In the genomic region with DNA sequence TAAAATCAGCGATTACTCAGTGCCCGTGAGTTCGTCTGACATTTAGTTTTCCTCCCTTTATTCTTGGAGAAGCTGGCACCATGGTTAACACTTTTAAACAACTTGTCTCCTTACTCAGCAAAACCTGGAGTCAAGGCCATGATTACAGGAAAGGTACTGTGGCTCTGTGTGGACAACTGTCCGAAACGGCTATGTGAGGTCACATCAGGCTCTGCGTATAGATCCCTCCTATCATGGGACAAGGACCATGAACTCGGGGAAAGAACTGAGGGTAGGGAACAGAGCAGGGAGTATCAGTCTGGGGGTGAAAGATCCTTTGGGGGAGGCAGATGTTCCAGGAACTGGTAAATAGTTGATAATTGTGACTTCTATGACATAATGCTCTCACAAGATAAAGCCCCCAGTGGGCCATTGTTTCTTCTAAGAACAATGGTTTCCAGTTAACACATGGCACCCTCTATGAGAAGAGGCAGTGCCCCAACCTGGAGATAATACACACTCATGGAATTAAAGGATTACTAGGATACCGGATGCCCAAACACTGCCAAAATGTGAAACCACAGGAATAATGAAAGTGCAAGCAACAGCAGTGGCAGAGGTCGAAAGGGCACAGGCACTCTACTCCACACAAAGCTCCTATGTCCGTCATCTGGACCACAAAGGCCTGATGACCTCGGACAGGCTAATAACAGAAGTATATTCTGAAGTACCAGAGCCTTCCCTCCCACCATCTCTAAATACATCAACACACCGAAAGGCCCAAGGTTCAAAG, we compare ENCODE assay signal across 9 mouse cellular contexts.
A peak's percentile ranks its signal among the peaks of the same experiment; 100 is the strongest.
DNase-seq lines count a peak whose midpoint lies in the region; ATAC-seq and TF ChIP-seq lines count a peak whose summit lies in the region.
"Had no signal": no experiment of that assay in that cellular context is flagged by ENCODE, and none has a peak within 500 bp of the region (broad histone marks: within the 10 kb centered on the region; RNA-seq: fewer than 3 reads in every experiment).

No protein-coding gene starts in this region.

- H3K27me3 ChIP-seq in heart, postnatal 0 days (ENCODE audit: control insufficient read depth, insufficient read depth, low read length), result no peaks in the 10 kb centered on the region
- no peaks in the 10 kb centered on the region; the same call in 1 of the 2 replicates for H3K27me3 ChIP-seq in midbrain, embryonic 11.5 days (ENCODE audit: control insufficient read depth, insufficient read depth, low read length)
- no peaks in the 10 kb centered on the region for H3K27me3 ChIP-seq in midbrain, postnatal 0 days (ENCODE audit: insufficient read depth, low read length)
- no peaks in the 10 kb centered on the region for H3K27me3 ChIP-seq in embryonic facial prominence, embryonic 10.5 days (replicated peaks; ENCODE audit: low read depth, poor library complexity, severe bottlenecking)
- H3K27me3 ChIP-seq in neural tube, embryonic 13.5 days, result no peaks in the 10 kb centered on the region
- H3K27me3 ChIP-seq: liver, embryonic 13.5 days had no signal

- H3K4me2 ChIP-seq in heart, postnatal 0 days (ENCODE audit: low read depth, low read length), result no peak overlapping the region
- H3K4me2 ChIP-seq in midbrain, embryonic 11.5 days, result no peak overlapping the region
- H3K4me2 ChIP-seq in midbrain, postnatal 0 days (ENCODE audit: low read depth, low read length, poor library complexity, severe bottlenecking), result no peak overlapping the region
- 0 out of 2 replicates have a peak overlapping the region, but pooled peaks have one; percentile 9 for H3K4me2 ChIP-seq in neural tube, embryonic 13.5 days
- H3K4me2 ChIP-seq: liver, embryonic 13.5 days had no signal

- intact Hi-C loops in heart, postnatal 14 days (cut with DNase I), result no loop called here

- no peak for TF ChIP-seq EP300 in heart, postnatal 0 days (IDR thresholded peaks at IDR 0.05; ENCODE audit: low read depth)

- no peaks in the 10 kb centered on the region for H3K9me3 ChIP-seq in heart, postnatal 0 days (replicated peaks; ENCODE audit: control insufficient read depth, low read length)
- H3K9me3 ChIP-seq in midbrain, embryonic 11.5 days (ENCODE audit: control insufficient read depth, low read length), result no peaks in the 10 kb centered on the region
- H3K9me3 ChIP-seq in midbrain, postnatal 0 days (ENCODE audit: low read length), result no peaks in the 10 kb centered on the region
- no peaks in the 10 kb centered on the region for H3K9me3 ChIP-seq in embryonic facial prominence, embryonic 10.5 days
- no peaks in the 10 kb centered on the region for H3K9me3 ChIP-seq in neural tube, embryonic 13.5 days
- H3K9me3 ChIP-seq: liver, embryonic 13.5 days had no signal

- ATAC-seq in heart, postnatal 0 days (ENCODE audit: insufficient read depth, low read depth), result 0 out of 2 replicates have a peak, but pooled peaks have one; percentile 17
- ATAC-seq in midbrain, embryonic 11.5 days (ENCODE audit: low FRiP score), result 0 out of 2 replicates have a peak, but pooled peaks have one; percentile 28
- ATAC-seq in midbrain, postnatal 0 days (ENCODE audit: low FRiP score), result no peak
- no peak for ATAC-seq in neural tube, embryonic 13.5 days (ENCODE audit: low read depth)

- TF ChIP-seq CTCF in heart, postnatal 0 days (IDR thresholded peaks at IDR 0.05; ENCODE audit: low read depth), result no peak
- no peak for TF ChIP-seq CTCF in midbrain, postnatal 0 days (IDR thresholded peaks at IDR 0.05)

- no peak overlapping the region for H3K4me3 ChIP-seq in heart, postnatal 0 days (ENCODE audit: low read depth, low read length)
- H3K4me3 ChIP-seq in midbrain, embryonic 11.5 days (ENCODE audit: low read depth, low read length), result no peak overlapping the region
- no peak overlapping the region for H3K4me3 ChIP-seq in midbrain, postnatal 0 days (ENCODE audit: low read depth, low read length)
- no peak overlapping the region for H3K4me3 ChIP-seq in embryonic facial prominence, embryonic 10.5 days
- H3K4me3 ChIP-seq in neural tube, embryonic 13.5 days, result no peak overlapping the region
- H3K4me3 ChIP-seq: liver, embryonic 13.5 days had no signal

- H3K4me1 ChIP-seq in heart, postnatal 0 days (ENCODE audit: control insufficient read depth, insufficient read depth), result peaks cover 54% of the 10 kb centered on the region
- H3K4me1 ChIP-seq in midbrain, embryonic 11.5 days (ENCODE audit: control insufficient read depth, insufficient read depth, low read length), result peaks cover 45% of the 10 kb centered on the region
- peaks cover 10% of the 10 kb centered on the region; the same call in 1 of the 2 replicates for H3K4me1 ChIP-seq in midbrain, postnatal 0 days (ENCODE audit: insufficient read depth, low read length)
- peaks cover 53% of the 10 kb centered on the region for H3K4me1 ChIP-seq in embryonic facial prominence, embryonic 10.5 days
- peaks cover 83% of the 10 kb centered on the region for H3K4me1 ChIP-seq in neural tube, embryonic 13.5 days (replicated peaks)

- no peak for DNase-seq in heart, postnatal 0 days (ENCODE audit: low spot score)
- DNase-seq in heart, postnatal 14 days, result no peak
- DNase-seq in midbrain, embryonic 11.5 days (ENCODE audit: low spot score, missing footprints), result peak; percentile 90
- no peak for DNase-seq in midbrain, postnatal 0 days (ENCODE audit: low spot score)
- no peak for DNase-seq in embryonic facial prominence, embryonic 10.5 days (ENCODE audit: low spot score)
- no peak for DNase-seq in adrenal gland, adult 18-20 months (ENCODE audit: low spot score in 2 of 2)
- DNase-seq: liver, embryonic 13.5 days; thymus, postnatal 14 days had no signal

- WGBS in heart, postnatal 0 days, result 56% methylated on average over 12 of the region's 12 CpGs
- 41% methylated on average over 12 of the region's 12 CpGs for WGBS in midbrain, embryonic 11.5 days
- WGBS in midbrain, postnatal 0 days, result 47% methylated on average over 12 of the region's 12 CpGs
- WGBS in embryonic facial prominence, embryonic 10.5 days, result 46% methylated on average over 12 of the region's 12 CpGs
- WGBS in neural tube, embryonic 13.5 days, result 33% methylated on average over 12 of the region's 12 CpGs

- H3K36me3 ChIP-seq in heart, postnatal 0 days (replicated peaks; ENCODE audit: control insufficient read depth, insufficient read depth, low read length), result peaks cover 5% of the 10 kb centered on the region; the same call in 1 of the 2 replicates
- no peaks in the 10 kb centered on the region for H3K36me3 ChIP-seq in midbrain, embryonic 11.5 days (ENCODE audit: control insufficient read depth, insufficient read depth, low read length)
- H3K36me3 ChIP-seq in midbrain, postnatal 0 days (ENCODE audit: insufficient read depth, low read length), result no peaks in the 10 kb centered on the region
- no peaks in the 10 kb centered on the region for H3K36me3 ChIP-seq in embryonic facial prominence, embryonic 10.5 days (replicated peaks)
- H3K36me3 ChIP-seq in neural tube, embryonic 13.5 days, result no peaks in the 10 kb centered on the region
- H3K36me3 ChIP-seq: liver, embryonic 13.5 days had no signal

- H3K9ac ChIP-seq in heart, postnatal 0 days (replicated peaks; ENCODE audit: low read depth, low read length), result no peak overlapping the region; the same call in 1 of the 2 replicates
- H3K9ac ChIP-seq in midbrain, embryonic 11.5 days (ENCODE audit: low read length), result no peak overlapping the region
- no peak overlapping the region for H3K9ac ChIP-seq in midbrain, postnatal 0 days (replicated peaks; ENCODE audit: low read length, poor library complexity, severe bottlenecking)
- H3K9ac ChIP-seq in neural tube, embryonic 13.5 days, result no peak overlapping the region
- H3K9ac ChIP-seq: liver, embryonic 13.5 days had no signal

- peak overlapping the region; percentile 83 for H3K27ac ChIP-seq in heart, postnatal 0 days (ENCODE audit: low read depth)
- H3K27ac ChIP-seq in midbrain, embryonic 11.5 days (ENCODE audit: low read depth, low read length), result peak overlapping the region; percentile 60
- H3K27ac ChIP-seq in midbrain, postnatal 0 days (ENCODE audit: low read depth, low read length), result no peak overlapping the region
- H3K27ac ChIP-seq in embryonic facial prominence, embryonic 10.5 days (replicated peaks), result peak overlapping the region; percentile 65
- no peak overlapping the region for H3K27ac ChIP-seq in neural tube, embryonic 13.5 days (replicated peaks)
- H3K27ac ChIP-seq: liver, embryonic 13.5 days had no signal

Comparison
In these comparisons a context has a peak if more than half of its experiments do, and no peak if none do; other contexts are left out.
1. ATAC-seq: peak in heart, postnatal 0 days (single experiment) and midbrain, embryonic 11.5 days (single experiment); none in midbrain, postnatal 0 days (single experiment) and neural tube, embryonic 13.5 days (single experiment).
2. H3K27ac ChIP-seq: peak in heart, postnatal 0 days (single experiment), midbrain, embryonic 11.5 days (single experiment) and embryonic facial prominence, embryonic 10.5 days (single experiment); none in midbrain, postnatal 0 days (single experiment) and neural tube, embryonic 13.5 days (single experiment).